Mouse (Mus musculus): Measurements from ENCODE around the gene Rapgef6.

DNA sequence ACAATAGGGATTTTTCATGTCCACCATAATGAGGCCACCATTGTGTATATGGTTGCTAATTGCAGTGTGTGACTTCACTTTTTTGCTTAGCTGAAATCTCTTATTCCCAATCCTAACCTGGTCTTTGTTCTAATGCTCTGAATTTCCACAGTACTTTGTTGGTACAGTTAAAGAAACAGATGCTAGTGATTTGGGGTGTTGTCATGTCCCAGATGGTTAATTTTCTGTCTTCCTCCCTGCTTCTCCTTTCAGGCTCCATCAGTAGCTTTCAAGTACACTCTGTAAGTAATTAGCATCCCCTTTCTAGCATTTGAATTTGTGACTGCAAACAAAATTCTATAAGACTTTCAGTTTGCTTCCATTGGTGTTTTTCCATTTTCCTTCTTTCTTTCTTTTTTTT lies 17.7 kb downstream of the Rapgef6 start:
- no peak for TF ChIP-seq CTCF (IDR thresholded peaks at IDR 0.05; ENCODE audit: low read depth, low read length)
- no peak for TF ChIP-seq POLR2A (IDR thresholded peaks at IDR 0.05; ENCODE audit: extremely low read depth, insufficient read depth, low read length)
